9 mouse cellular contexts compared by ENCODE assay signal in genomic region chr8:83100041-83100440, GRCm38 (mm10).
A peak's percentile ranks its signal among the peaks of the same experiment; 100 is the strongest.
DNase-seq lines count a peak whose midpoint lies in the region; ATAC-seq and TF ChIP-seq lines count a peak whose summit lies in the region.
"Had no signal": no experiment of that assay in that cellular context is flagged by ENCODE, and none has a peak within 500 bp of the region (broad histone marks: within the 10 kb centered on the region; RNA-seq: fewer than 3 reads in every experiment).

No protein-coding gene starts in this region.

- 0 out of 2 replicates have a peak, but pooled peaks have one; percentile 43 for ATAC-seq in forebrain, embryonic 15.5 days (replicated peaks)
- no peak for ATAC-seq in liver, embryonic 14.5 days (ENCODE audit: insufficient read depth)
- ATAC-seq in liver, embryonic 12.5 days, result no peak
- peak; percentile 68; the same call in 1 of the 2 replicates for ATAC-seq in megakaryocyte-erythroid progenitor cell, adult 5-6 weeks (replicated peaks; ENCODE audit: low FRiP score, low TSS enrichment, poor library complexity, severe bottlenecking)
- no peak for ATAC-seq in monocyte, adult 5-6 weeks (replicated peaks; ENCODE audit: insufficient number of reproducible peaks, low FRiP score, low TSS enrichment, poor library complexity, severe bottlenecking)

- H3K4me2 ChIP-seq in forebrain, embryonic 15.5 days (replicated peaks), result no peak overlapping the region
- H3K4me2 ChIP-seq in liver, embryonic 14.5 days (ENCODE audit: low read depth), result no peak overlapping the region
- H3K4me2 ChIP-seq in liver, embryonic 12.5 days, result no peak overlapping the region
- H3K4me2 ChIP-seq: limb, embryonic 13.5 days had no signal

- H3K9ac ChIP-seq in forebrain, embryonic 15.5 days (replicated peaks), result no peak overlapping the region
- H3K9ac ChIP-seq in liver, embryonic 14.5 days (replicated peaks), result no peak overlapping the region
- no peak overlapping the region for H3K9ac ChIP-seq in liver, embryonic 12.5 days
- H3K9ac ChIP-seq: limb, embryonic 13.5 days had no signal

- no peaks in the 10 kb centered on the region for H3K27me3 ChIP-seq in forebrain, embryonic 15.5 days
- no peaks in the 10 kb centered on the region for H3K27me3 ChIP-seq in forebrain, embryonic 10.5 days (ENCODE audit: poor library complexity, severe bottlenecking)
- H3K27me3 ChIP-seq in liver, embryonic 14.5 days (ENCODE audit: control insufficient read depth, insufficient read depth, low read length), result no peaks in the 10 kb centered on the region
- no peaks in the 10 kb centered on the region; the same call in 1 of the 2 replicates for H3K27me3 ChIP-seq in liver, embryonic 12.5 days (replicated peaks)
- H3K27me3 ChIP-seq: limb, embryonic 13.5 days had no signal

- TF ChIP-seq CTCF in liver, embryonic 14.5 days (IDR thresholded peaks at IDR 0.05; ENCODE audit: low read depth), result peak; percentile 22; the same call in 1 of the 2 replicates
- TF ChIP-seq CTCF in brain, embryonic 14.5 days (IDR thresholded peaks at IDR 0.05; ENCODE audit: borderline replicate concordance, extremely low read depth, insufficient read depth, insufficient read length), result peak; percentile 17; the same call in 1 of the 2 replicates

- WGBS in forebrain, embryonic 15.5 days, result 51% methylated on average over 1 of the region's 1 CpGs
- WGBS in forebrain, embryonic 10.5 days, result 49% methylated on average over 1 of the region's 1 CpGs
- 20% methylated on average over 1 of the region's 1 CpGs for WGBS in liver, embryonic 14.5 days (ENCODE audit: insufficient replicate concordance)
- 19% methylated on average over 1 of the region's 1 CpGs for WGBS in liver, embryonic 12.5 days (ENCODE audit: insufficient replicate concordance)

- DNase-seq in forebrain, embryonic 10.5 days (ENCODE audit: extremely low spot score, low spot score), result no peak
- DNase-seq in liver, embryonic 14.5 days (ENCODE audit: low read depth in 3 of 3, low spot score in 3 of 3), result no peak
- DNase-seq in brain, embryonic 14.5 days (ENCODE audit: low read depth), result peak; percentile 62
- no peak for DNase-seq in thymus, postnatal 14 days

- no peaks in the 10 kb centered on the region for H3K36me3 ChIP-seq in forebrain, embryonic 15.5 days
- no peaks in the 10 kb centered on the region for H3K36me3 ChIP-seq in forebrain, embryonic 10.5 days (replicated peaks)
- no peaks in the 10 kb centered on the region for H3K36me3 ChIP-seq in liver, embryonic 14.5 days (replicated peaks; ENCODE audit: control insufficient read depth, insufficient read depth, low read depth)
- H3K36me3 ChIP-seq in liver, embryonic 12.5 days, result no peaks in the 10 kb centered on the region
- H3K36me3 ChIP-seq: limb, embryonic 13.5 days had no signal

- no peak for TF ChIP-seq POLR2A in brain, embryonic 14.5 days (IDR thresholded peaks at IDR 0.05; ENCODE audit: borderline replicate concordance, extremely low read depth, insufficient read depth, insufficient read length, poor library complexity, severe bottlenecking)

- H3K4me1 ChIP-seq in forebrain, embryonic 15.5 days, result no peaks in the 10 kb centered on the region
- H3K4me1 ChIP-seq in forebrain, embryonic 10.5 days, result peaks cover 12% of the 10 kb centered on the region
- H3K4me1 ChIP-seq in liver, embryonic 14.5 days (replicated peaks; ENCODE audit: control insufficient read depth in 2 of 2, insufficient read depth in 2 of 2, low read length in 1 of 2), result no peaks in the 10 kb centered on the region
- H3K4me1 ChIP-seq in liver, embryonic 12.5 days, result no peaks in the 10 kb centered on the region
- H3K4me1 ChIP-seq: limb, embryonic 13.5 days had no signal

- H3K27ac ChIP-seq in forebrain, embryonic 15.5 days (replicated peaks), result no peak overlapping the region
- H3K27ac ChIP-seq in forebrain, embryonic 10.5 days, result no peak overlapping the region
- no peak overlapping the region for H3K27ac ChIP-seq in liver, embryonic 14.5 days
- no peak overlapping the region for H3K27ac ChIP-seq in liver, embryonic 12.5 days
- H3K27ac ChIP-seq: limb, embryonic 13.5 days had no signal

- H3K9me3 ChIP-seq in forebrain, embryonic 15.5 days, result no peaks in the 10 kb centered on the region
- no peaks in the 10 kb centered on the region for H3K9me3 ChIP-seq in forebrain, embryonic 10.5 days
- no peaks in the 10 kb centered on the region for H3K9me3 ChIP-seq in liver, embryonic 14.5 days (ENCODE audit: control insufficient read depth, low read length)
- no peaks in the 10 kb centered on the region for H3K9me3 ChIP-seq in liver, embryonic 12.5 days (replicated peaks)
- H3K9me3 ChIP-seq: limb, embryonic 13.5 days had no signal

- no peak overlapping the region for H3K4me3 ChIP-seq in forebrain, embryonic 15.5 days
- no peak overlapping the region for H3K4me3 ChIP-seq in forebrain, embryonic 10.5 days
- no peak overlapping the region for H3K4me3 ChIP-seq in liver, embryonic 14.5 days (ENCODE audit: insufficient read depth in 1 of 2, low read depth in 2 of 2, low read length in 2 of 2)
- H3K4me3 ChIP-seq in liver, embryonic 12.5 days, result no peak overlapping the region
- H3K4me3 ChIP-seq: limb, embryonic 13.5 days had no signal

- TF ChIP-seq EP300 in liver, embryonic 14.5 days (IDR thresholded peaks at IDR 0.05; ENCODE audit: low read depth), result no peak

Comparison
In these comparisons a context has a peak if more than half of its experiments do, and no peak if none do; other contexts are left out.
1. ATAC-seq: peak in forebrain, embryonic 15.5 days (single experiment) and megakaryocyte-erythroid progenitor cell, adult 5-6 weeks (single experiment); none in liver, embryonic 14.5 days (single experiment), liver, embryonic 12.5 days (single experiment) and monocyte, adult 5-6 weeks (single experiment).